Mouse (Mus musculus): Measurements from ENCODE around the gene Supt4a. TPM values are rescaled to one million over a fixed set of nuclear protein-coding genes. Genes with fewer than 3 reads are reported as not detected.

The Supt4a gene
- polyA plus RNA-seq, 1 experiment = 90.3 TPM

DNA sequence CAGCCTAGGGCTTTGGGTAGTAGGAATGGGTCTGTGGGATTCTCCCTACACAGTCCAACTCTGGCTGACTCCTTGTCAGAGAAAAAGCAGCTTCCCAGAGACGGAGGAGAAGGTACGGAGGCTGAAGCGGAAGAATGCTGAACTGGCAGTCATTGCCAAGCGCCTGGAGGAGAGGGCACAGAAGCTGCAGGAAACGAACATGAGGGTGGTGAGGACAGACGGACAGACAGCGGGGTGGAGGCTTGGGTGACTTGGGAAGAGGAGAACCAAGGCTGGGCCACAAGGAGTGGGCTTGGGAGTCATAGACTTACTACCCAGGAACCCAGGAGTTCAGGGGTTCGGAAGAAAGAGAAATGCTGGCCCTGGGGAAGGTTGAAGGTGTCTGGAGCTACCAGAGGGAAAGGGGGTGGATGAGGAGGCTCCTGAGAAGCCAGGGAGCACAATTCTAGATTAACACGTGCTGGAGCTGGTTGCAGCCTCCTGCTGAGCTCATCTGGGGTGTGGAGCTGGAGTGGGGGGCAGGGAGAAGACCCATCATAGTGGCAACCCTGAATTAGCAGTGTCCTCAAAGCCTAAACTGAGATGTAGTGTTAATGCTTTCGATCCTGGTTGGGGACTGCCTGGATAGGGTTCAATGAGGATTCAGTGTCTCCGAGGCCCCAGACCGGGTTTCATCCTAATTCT is 25.5 kb downstream of the Supt4a start:
- H3K27ac ChIP-seq (replicated peaks; ENCODE audit: low read depth, low read length) = no peak overlapping the region
- H3K4me1 ChIP-seq (ENCODE audit: control insufficient read depth, insufficient read depth, insufficient read length, low read length) = no peaks in the 10 kb centered on the region
- no peak overlapping the region for H3K4me3 ChIP-seq (ENCODE audit: insufficient read depth, low read depth, low read length)

DNA sequence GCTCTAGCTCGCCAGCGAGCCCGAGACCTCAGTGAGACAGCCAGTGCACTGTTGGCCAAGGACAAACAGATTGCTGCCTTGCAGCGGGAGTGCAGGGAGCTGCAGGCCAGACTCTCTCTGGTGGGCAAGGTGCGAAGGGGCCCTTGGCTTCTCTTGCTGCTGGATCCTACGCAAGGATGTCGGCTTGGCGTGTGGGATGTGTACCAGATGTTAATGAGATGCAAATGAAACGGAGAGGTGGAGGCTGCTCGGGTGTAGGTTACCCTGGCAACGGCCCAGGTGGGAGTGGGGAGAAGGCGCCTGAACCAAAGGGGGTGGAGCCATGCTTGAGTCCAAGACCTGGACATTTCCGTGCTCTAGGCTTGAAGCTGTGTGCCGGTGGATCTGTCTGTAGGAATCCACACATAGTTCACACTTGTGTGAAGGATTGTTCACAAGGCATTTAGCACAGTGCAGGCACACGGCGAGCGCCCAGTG is 26.2 kb downstream of the Supt4a start:
- Histone ChIP-seq H3K4me3 (ENCODE audit: insufficient read depth, low read depth, low read length) (no peak overlapping the region), H3K27ac (replicated peaks; ENCODE audit: low read depth, low read length) (no peak overlapping the region), H3K4me1 (ENCODE audit: control insufficient read depth, insufficient read depth, insufficient read length, low read length) (no peaks in the 10 kb centered on the region)

DNA sequence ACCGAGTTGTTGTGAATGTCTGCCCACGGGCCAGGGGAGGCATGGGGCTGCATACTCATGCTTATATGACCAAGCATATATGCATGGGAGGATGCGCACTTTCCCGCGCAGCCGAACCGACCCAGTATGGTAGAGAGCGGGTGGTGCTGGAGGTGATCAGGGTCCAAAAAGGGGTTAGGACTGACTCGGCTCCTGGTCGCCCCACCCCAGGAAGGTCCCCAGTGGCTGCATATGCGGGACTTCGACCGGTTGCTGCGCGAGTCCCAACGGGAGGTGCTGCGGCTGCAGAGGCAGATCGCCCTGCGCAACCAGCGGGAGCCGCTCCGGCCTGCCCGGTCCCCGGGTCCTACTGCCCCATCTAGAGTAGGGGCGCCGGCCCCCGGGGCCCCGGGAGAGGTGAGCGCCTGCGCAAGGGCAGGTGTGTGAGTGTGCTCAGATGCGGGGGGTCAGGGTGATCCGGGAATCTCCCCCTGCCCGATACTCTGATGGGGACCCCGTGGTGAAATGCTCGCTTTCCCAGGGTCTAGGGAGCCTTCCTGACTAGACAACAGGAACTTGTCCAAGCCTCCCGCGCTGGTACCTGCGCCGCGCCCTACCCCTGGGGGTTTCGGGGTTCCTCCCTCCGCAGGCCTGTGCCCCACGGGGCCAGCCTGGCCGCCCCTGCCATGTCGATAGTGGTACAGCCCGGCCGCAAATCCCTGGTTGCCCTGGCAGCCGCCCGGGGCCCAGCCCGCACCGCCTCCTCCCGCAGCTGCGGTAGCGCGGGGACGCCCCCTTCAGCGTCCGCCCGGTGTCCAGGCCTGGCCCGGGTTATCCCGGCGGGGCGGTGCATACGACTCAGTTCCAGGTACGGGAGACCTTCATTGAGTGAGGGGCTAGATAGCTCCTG is 26.9 kb downstream of the Supt4a start:
- Histone ChIP-seq H3K4me1 (ENCODE audit: control insufficient read depth, insufficient read depth, insufficient read length, low read length) (no peaks in the 10 kb centered on the region), H3K4me3 (ENCODE audit: insufficient read depth, low read depth, low read length) (no peak overlapping the region), H3K27ac (replicated peaks; ENCODE audit: low read depth, low read length) (no peak overlapping the region)

DNA sequence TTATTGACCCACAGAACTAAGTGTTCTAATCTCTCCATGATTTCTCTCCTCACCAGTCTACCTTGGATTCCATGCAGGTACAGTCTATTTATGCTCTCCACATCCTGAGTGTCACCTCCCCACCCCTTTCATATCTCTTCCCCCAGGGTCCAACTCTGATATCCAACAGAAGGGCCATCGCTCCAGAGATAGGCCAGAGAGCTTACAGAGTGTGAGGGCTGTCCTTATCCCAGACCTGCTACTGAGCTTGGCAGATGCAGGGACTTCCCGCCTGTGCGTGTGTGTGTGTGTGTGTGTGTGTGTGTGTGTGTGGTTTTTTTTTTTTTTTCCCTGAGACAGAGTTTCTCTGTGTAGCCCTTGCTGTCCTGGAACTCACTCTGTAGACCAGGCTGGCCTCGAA is 31.4 kb downstream of the Supt4a start:
- no peak overlapping the region for H3K27ac ChIP-seq (replicated peaks; ENCODE audit: low read depth, low read length)

DNA sequence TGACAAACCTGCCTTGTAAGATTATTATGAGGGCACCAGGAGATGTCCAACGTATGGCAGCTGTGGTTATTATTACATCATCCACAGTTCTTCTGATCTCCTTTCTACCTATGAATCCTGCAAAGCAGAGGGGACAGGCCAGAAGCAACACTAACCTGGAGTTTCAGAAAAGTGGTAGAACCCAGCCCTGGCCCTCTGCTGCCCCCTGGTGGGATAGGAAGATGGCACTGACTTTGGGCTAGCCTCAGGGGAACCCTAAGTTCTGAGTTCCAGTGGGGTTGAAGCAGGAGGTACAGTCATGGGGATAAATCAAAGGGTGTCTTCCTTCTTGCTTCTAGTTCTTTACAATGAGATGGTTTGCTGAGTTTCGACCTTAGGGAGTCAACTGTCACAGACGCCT is 33.6 kb downstream of the Supt4a start:
- Histone ChIP-seq H3K4me1 (ENCODE audit: control insufficient read depth, insufficient read depth, insufficient read length, low read length) (no peaks in the 10 kb centered on the region), H3K27ac (replicated peaks; ENCODE audit: low read depth, low read length) (no peak overlapping the region), H3K4me3 (ENCODE audit: insufficient read depth, low read depth, low read length) (no peak overlapping the region)

More for the DNA sequence above, 31.4 kb downstream of the Supt4a start:
- Histone ChIP-seq H3K4me3 (ENCODE audit: insufficient read depth, low read depth, low read length) (no peak overlapping the region), H3K4me1 (ENCODE audit: control insufficient read depth, insufficient read depth, insufficient read length, low read length) (no peaks in the 10 kb centered on the region)

DNA sequence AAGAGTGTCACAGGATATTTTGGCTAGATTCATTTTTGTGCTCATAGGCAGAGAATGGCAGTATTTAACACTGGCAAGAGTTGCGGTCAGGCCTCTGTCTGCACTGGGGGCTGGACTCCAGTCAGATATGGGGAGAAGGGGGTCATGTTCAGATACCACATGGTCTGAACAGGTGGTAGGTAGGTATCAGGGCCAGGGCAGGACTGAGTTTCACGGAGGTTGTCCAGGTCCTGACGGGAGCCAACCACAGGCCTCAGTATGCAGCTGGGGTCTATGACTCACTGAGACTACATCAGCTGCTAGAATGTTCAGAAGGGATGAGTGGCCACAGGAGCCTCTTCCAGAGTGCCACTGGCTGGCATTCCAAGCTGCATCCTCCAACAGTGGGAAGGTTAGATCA is 35.0 kb downstream of the Supt4a start:
- H3K27ac ChIP-seq (replicated peaks; ENCODE audit: low read depth, low read length) = no peak overlapping the region
- H3K4me1 ChIP-seq (ENCODE audit: control insufficient read depth, insufficient read depth, insufficient read length, low read length) = no peaks in the 10 kb centered on the region
- H3K4me3 ChIP-seq (ENCODE audit: insufficient read depth, low read depth, low read length) = no peak overlapping the region

DNA sequence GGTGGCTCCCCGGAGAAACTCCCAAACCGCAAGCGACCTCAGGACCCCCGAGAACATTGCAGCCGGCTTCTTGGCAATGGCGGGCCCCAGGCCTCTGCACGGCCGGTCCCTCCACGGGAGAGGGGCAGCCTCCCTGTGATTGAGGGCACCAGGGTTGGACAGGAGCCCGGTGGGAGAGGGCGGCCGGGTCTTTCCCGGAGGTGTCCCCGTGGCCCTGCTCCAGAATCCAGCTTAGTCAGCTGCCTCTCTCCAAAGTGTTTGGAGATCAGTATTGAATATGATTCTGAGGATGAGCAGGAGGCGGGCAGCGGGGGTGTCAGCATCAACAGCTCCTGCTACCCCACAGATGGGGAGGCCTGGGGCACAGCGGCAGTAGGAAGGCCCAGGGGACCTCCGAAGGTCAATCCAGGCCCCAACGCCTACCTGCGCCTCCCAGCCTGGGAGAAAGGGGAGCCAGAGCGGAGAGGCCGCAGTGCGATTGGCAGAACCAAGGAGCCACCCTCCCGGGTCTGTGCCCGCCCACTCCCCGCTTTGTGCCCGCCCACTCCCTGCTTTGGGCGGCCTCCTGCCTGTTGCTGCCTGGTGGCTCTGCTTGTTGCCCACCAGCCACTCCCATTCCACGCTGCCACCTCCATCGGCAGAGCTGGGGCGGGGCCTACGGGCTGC is 40.9 kb downstream of the Supt4a start:
- Histone ChIP-seq H3K4me3 (ENCODE audit: insufficient read depth, low read depth, low read length) (peak overlapping the region; percentile 6; the same call in 1 of the 2 replicates), H3K27ac (replicated peaks; ENCODE audit: low read depth, low read length) (no peak overlapping the region), H3K4me1 (ENCODE audit: control insufficient read depth, insufficient read depth, insufficient read length, low read length) (no peaks in the 10 kb centered on the region)

DNA sequence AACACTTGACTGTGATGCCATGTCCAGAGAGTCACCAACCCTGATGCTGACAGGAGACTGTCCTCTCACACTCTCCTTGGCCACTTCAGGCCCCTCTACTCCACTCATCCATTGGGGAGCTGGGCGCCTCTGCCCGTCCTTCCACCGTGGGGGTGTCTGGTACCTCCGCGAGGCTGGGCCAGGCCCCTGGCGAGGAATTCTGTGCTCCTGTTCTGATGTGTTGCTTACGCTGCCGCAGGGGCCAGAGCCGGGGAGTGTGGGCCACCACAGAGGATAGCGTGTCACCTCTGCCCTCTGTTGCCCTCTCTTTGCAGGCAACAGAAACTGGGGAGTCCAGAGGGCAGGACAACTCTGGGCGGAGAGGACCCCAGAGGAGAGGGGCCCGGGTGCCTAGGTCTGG is 41.6 kb downstream of the Supt4a start:
- H3K27ac ChIP-seq (replicated peaks; ENCODE audit: low read depth, low read length) = no peak overlapping the region
- H3K4me3 ChIP-seq (ENCODE audit: insufficient read depth, low read depth, low read length) = no peak overlapping the region

DNA sequence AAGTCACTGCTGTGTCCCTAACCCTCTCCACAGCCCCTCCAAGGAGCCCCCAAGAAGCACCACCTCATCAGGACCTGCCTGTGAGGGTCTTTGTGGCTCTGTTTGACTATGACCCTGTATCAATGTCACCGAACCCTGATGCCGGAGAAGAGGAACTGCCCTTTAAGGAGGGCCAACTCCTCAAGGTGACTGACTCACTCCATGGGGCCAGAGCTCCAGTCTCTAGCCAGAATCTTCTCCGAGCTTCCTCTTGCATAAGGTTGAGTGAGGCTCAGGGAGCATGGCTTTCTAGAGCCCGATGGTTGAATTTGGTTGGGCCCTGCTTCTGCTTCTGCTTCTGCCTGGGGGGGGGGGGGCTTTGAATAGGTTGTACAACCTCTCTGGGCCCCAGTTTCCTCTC is 42.0 kb downstream of the Supt4a start:
- Histone ChIP-seq H3K4me1 (ENCODE audit: control insufficient read depth, insufficient read depth, insufficient read length, low read length) (no peaks in the 10 kb centered on the region), H3K27ac (replicated peaks; ENCODE audit: low read depth, low read length) (no peak overlapping the region), H3K4me3 (ENCODE audit: insufficient read depth, low read depth, low read length) (no peak overlapping the region)

More for the DNA sequence above, 41.6 kb downstream of the Supt4a start:
- H3K4me1 ChIP-seq (ENCODE audit: control insufficient read depth, insufficient read depth, insufficient read length, low read length) = no peaks in the 10 kb centered on the region

DNA sequence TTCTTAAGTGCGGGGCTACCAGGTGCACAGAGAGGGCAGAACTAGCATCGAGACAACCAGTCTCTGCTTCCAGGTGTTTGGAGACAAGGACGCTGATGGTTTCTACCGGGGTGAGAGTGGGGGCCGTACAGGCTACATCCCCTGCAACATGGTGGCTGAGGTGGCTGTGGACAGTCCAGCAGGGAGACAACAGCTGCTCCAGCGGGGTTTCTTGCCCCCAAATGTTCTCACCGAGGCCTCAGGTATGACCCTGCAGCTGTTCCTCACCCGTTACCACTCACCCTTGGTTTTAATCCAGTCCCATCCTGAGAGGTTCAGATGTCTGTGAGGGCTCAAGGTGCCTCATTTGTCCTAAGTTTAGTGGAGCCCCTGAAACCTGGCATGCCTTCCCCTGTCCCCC is 42.8 kb downstream of the Supt4a start:
- no peak overlapping the region for H3K27ac ChIP-seq (replicated peaks; ENCODE audit: low read depth, low read length)
- no peaks in the 10 kb centered on the region for H3K4me1 ChIP-seq (ENCODE audit: control insufficient read depth, insufficient read depth, insufficient read length, low read length)
- no peak overlapping the region for H3K4me3 ChIP-seq (ENCODE audit: insufficient read depth, low read depth, low read length)

DNA sequence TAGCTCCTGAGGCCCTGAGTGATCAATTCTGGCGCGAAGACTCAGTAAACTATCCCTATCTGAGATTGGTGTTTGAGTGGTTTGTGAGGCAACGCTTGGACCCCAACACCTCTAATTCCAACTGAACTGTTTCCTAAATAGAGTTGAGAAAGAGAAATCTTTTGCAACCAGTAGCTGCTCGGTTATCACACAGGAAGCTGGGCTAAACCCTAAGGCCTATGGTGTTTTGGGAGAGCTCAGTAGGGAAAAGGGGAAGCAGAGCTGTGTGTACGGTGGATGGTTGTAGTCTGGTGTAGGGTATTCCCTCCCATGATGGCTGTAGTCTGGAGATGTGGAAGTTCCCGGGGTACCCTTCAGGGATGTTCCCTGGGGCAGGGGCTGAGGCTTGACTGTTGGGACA is 52.7 kb downstream of the Supt4a start:
- H3K4me1 ChIP-seq (ENCODE audit: control insufficient read depth, insufficient read depth, insufficient read length, low read length) = no peaks in the 10 kb centered on the region
- no peak overlapping the region for H3K27ac ChIP-seq (replicated peaks; ENCODE audit: low read depth, low read length)
- H3K4me3 ChIP-seq (ENCODE audit: insufficient read depth, low read depth, low read length) = no peak overlapping the region

Other genes starting within 250 kb of the Supt4a start
- not detected in 2 replicates for gene Gm11492, start 170.9 kb upstream of the Supt4a start, polyA plus RNA-seq (2012; ENCODE audit: insufficient read depth, insufficient read length, missing spikeins)
- gene Sept4, start 168.6 kb upstream of the Supt4a start, polyA plus RNA-seq (2012; ENCODE audit: insufficient read depth, insufficient read length, missing spikeins) = 19.7 and 35.0 TPM in 2 replicates
- gene Mtmr4, start 145.4 kb upstream of the Supt4a start, polyA plus RNA-seq (2012; ENCODE audit: insufficient read depth, insufficient read length, missing spikeins) = 5.8 TPM in 2 replicates
- not detected in 2 replicates for gene Hsf5, start 120.4 kb upstream of the Supt4a start, polyA plus RNA-seq (2012; ENCODE audit: insufficient read depth, insufficient read length, missing spikeins)
- not detected in 2 replicates for gene Rnf43, start 74.8 kb upstream of the Supt4a start, polyA plus RNA-seq (2012; ENCODE audit: insufficient read depth, insufficient read length, missing spikeins)
- gene Tspoap1, start 23.0 kb downstream of the Supt4a start, polyA plus RNA-seq (2012; ENCODE audit: insufficient read depth, insufficient read length, missing spikeins) = not detected in 2 replicates
- gene Mpo, start 56.0 kb downstream of the Supt4a start, polyA plus RNA-seq (2012; ENCODE audit: insufficient read depth, insufficient read length, missing spikeins) = not detected in 2 replicates
- not detected in 2 replicates for gene Lpo, start 90.7 kb downstream of the Supt4a start, polyA plus RNA-seq (2012; ENCODE audit: insufficient read depth, insufficient read length, missing spikeins)
- gene Mks1, start 115.7 kb downstream of the Supt4a start, polyA plus RNA-seq (2012; ENCODE audit: insufficient read depth, insufficient read length, missing spikeins) = 1.8 and 3.1 TPM in 2 replicates
- gene Epx, start 138.0 kb downstream of the Supt4a start, polyA plus RNA-seq (2012; ENCODE audit: insufficient read depth, insufficient read length, missing spikeins) = not detected in 2 replicates
- gene Olfr462, start 154.7 kb downstream of the Supt4a start, polyA plus RNA-seq (2012; ENCODE audit: insufficient read depth, insufficient read length, missing spikeins) = not detected in 2 replicates
- gene Olfr463, start 159.8 kb downstream of the Supt4a start, polyA plus RNA-seq (2012; ENCODE audit: insufficient read depth, insufficient read length, missing spikeins) = not detected in 2 replicates
- not detected in 2 replicates for gene Olfr464, start 183.4 kb downstream of the Supt4a start, polyA plus RNA-seq (2012; ENCODE audit: insufficient read depth, insufficient read length, missing spikeins)
- gene Dynll2, start 250.0 kb downstream of the Supt4a start, polyA plus RNA-seq (2012; ENCODE audit: insufficient read depth, insufficient read length, missing spikeins) = 152 and 166 TPM in 2 replicates

Measured in brown adipose tissue, adult 24 weeks (tissue).